Mouse (Mus musculus) testis, postnatal 14 days (tissue): ENCODE results near the gene Tenm3.

ENCODE experiments used
- DNase-seq: peaks from one replicate; pipeline ENCODE4 v3.0.0; 2021; ENCODE audit warnings: low spot score

Tenm3 gene

DNA sequence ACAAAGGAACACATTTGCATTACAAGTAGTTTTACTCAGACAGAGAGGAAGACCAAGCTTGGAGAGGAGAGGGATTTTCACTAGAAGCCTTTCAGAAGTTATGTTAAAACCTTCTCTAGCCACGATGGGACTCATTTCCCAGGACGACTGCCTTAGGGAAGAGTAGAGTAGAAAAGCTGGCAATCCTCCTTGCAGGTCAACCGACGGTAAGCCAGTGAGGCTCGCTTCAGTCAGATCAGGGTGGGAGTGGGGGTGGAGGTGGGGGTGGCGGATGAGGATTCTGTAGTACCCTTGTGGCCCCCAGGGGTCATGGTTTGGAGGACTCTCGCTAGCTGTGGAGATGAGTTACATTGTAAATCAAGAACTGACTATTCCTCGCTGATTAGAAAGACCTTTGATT is 264.6 kb downstream of the Tenm3 start:
- no peak for DNase-seq

DNA sequence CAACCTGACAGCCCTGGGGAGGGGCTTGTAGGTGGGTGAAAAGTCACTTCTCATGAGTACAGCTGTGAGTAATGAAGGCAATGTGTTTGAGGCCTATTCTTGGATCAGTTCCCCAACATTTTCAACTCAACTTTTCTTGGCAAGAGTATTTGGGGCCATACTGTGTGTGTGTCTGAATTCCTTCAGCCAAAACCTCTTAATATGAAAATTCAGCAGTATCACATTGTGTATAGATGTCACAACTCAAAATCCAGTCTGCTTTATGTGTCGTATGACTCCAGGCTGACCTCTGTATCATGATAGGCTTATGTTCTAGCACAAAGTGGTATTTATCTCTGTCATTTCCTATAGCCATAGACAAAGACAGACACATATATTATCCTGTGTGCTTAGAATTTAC is 270.8 kb downstream of the Tenm3 start:
- no peak for DNase-seq

DNA sequence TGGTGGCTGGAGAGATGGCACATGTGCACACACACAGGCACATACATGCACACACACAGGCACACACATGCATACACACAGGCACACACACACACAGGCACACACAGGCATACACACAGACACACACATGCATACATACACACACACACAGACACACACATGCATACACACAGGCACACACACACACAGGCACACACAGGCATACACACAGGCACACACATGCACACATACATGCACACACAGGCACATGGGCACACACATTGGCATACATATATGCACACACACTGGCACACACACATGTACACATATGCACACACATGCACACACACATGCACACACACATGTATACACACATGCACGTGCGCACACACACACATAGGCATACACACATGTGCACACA is 271.4 kb downstream of the Tenm3 start:
- no peak for DNase-seq

DNA sequence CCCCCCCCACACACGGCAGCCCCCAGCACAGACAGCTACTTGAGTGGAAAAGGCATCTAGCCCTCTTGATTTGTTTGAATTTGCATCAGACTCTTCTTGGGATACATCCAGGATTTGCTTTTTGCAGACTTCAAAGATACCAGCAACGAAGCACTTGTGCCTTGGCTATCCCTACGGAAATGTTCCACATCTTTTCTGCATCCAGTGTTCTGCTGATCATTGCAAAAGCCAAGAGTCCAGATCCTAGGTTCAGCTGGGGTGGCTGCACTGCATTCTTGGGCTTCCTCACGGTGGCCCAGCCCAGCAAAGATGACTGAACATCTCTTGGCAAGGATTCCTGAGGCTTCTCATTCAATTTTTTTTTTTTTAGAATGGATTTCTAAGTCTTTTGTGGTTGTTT is 275.1 kb downstream of the Tenm3 start:
- DNase-seq = no peak

DNA sequence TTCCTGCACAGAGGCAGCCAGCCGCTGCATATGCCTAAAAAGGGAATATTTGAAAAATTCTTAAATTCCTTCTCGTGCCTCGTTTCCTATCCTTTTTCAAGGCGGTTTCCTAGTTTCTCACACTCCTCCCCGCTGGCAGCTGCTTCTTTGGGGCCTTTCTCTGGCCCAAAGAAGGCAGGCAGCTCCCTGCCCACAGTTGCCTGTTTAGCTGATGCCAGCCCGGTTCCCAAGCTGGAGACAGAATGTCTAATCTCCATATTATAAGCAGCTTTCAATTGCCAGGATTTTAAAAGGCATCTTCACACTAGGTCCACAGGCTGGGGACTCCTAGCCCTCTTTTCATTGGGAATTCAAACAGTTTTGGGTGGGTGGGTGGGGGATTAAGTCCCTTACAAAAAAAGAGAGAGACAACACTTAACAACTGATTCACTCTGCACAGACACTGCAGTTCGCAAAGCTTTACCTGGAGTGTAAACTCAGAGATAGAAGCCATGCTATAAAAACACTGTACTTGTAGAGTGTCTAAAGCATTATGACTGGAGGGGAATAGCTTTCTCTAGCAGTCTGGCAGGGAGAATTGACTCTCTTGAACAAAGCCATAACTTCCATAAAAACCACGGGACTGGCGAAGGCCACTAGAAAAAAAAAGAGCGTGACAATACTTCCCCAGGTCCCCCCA is 275.7 kb downstream of the Tenm3 start:
- no peak for DNase-seq

DNA sequence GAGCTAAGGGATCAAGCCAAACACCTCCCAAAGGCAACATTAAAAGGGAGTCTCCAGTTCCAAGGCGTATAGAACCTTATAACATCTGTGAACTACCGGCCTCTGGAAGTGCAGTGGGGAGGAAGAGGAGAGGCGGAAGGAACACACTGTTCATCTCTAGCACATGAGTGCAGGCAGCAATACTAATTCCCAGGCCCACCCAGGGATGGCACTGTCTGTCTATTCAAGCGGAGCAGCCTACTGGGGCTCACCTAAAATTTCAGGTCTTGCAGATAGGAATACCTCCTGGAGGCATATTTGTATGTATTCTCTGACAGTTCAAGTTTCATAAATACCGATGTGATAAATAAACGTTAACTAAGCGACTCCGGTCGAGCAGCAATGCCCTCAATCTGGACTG is 283.5 kb downstream of the Tenm3 start:
- DNase-seq = no peak

DNA sequence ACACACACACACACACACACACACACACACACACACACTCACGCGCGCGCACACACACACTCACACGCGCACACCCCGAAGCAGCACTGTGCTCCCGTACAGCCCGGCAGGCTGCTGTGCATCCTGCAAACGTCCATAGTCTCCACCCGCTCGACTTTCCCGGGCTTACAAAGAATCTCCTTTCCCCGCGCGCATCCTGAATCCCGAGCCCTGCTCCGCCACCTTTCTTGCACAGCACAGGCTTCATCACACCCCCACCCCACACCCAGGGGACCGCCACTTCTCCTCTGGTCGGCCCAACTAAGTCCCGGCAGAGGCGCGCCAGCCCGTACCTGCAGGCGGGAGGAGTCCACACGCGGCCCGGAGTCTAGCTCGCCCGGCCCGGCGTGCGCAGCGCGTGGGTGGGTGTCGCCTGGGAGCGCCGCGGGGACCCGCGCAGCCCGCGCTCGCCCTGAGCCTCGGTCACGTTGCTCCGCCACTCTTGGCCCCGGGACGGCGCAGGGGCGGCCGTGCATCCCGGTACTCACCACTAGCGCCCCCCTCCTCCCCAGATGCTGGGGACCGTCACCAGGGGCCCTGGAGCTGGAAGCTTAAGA is 288.1 kb downstream of the Tenm3 start:
- DNase-seq = peak; percentile 21

DNA sequence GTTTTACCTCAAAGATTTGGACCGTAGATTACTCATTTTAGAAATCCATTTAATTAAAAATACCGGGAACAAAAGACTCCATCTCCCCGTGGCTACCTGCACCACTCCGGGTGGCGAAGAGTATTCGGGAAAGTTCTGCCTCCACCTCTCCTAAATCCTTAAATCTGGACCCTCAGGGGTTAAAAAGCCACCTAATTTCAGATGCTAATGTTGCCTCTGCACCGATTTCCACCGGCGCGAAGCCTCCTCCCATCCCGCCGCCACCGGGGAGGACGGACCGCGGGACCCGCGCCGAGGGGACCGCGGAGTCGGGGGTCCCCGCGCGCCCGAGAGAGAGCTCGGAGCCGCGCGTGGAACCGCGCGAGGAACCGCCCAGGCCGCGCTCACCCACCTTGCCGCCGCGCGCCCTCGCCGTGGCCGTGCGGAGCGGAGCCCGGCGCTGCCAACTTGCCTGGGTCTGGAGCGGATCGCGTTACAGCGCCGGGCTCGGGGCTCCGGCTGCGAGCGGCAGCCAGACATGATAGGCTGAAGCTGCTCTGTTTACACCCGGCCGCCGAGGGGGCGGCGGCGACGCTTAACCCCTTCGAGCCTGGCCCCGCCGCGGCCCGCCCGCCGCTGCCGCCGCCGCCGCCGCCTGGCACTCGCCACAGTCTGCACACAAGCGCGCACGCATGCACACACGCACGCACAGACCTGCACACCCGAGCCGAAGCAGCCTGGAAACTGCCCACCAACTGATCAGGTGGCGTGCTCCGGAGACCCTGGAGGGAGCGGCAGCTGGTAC is 288.8 kb downstream of the Tenm3 start:
- DNase-seq = peak; percentile 71

DNA sequence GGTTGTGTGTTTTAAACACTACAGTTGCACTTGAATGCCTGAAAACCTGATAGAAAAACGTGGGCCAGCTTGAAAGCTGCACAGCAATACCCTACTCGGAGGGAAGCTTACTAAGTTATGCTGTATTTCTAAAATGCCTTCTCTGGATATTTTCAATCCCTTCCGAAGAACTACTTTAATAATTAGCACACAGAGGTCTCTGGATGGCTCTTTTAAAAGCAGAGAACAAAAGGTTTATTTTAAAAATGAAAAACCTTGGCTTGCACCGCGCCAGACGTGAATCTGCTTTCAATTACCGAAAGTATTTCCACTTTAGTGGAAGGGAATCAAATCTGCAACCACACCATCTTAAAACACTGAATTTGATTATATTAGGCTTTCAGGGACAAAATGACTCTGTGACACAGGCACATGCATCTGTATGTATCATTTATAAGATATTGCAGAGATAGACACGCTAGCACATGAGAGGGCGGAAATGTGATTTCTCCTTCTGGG is 289.9 kb downstream of the Tenm3 start:
- DNase-seq = no peak

DNA sequence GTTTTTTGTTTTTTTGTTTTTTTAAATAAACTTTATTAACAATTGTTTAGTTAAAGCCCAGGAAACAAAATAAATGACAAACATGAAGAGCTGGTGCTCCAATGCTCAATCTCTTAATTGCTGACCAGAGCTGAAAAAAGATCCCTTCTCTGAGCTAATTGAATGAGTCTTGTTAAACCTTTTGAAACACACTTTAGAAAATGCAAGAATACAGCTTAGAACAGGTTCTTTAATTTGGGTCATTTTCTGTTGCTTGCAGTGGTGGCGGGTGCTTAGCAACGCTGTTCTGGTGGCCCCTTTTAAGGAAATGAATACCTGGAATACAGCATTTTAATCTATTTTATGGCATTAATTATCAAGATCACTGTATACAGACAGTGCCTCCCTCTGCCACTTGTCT is 291.4 kb downstream of the Tenm3 start:
- DNase-seq = no peak

DNA sequence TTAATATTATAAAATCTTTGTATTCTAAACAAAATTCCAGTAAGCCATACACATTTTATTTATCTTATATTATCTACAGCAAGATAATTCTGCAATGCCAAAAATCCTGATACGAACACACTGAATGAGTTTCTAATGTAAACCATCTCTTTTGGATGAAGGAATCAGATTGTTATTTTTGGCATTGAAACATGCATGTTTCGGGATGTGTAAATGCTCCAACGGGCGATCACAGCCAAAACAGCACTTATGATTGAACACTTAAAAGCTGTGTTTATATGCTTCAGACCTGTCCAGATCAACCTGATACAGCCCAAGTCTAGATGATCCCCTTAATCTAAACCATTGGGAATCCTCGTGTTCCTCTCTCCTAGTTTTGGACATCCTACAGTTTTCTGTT is 292.4 kb downstream of the Tenm3 start:
- no peak for DNase-seq

DNA sequence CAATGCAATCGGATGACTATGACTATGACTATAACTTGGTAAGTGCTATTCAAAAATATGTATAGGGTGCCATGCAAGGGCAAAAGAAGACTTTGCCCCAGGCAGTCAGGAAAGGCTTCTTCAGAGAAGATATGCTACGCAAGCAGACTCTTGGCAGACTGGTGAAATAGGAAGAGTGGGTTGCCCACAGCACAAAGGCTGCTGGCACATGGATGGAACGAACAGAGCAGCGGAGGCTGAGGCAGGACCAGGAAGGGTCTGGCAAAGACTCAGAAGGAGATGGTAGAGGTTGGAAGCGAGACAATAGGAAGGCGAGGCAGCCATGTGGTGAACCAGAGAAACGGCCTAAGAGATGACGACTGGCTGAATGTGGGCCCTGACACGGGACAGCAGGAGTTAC is 294.8 kb downstream of the Tenm3 start:
- DNase-seq = no peak

DNA sequence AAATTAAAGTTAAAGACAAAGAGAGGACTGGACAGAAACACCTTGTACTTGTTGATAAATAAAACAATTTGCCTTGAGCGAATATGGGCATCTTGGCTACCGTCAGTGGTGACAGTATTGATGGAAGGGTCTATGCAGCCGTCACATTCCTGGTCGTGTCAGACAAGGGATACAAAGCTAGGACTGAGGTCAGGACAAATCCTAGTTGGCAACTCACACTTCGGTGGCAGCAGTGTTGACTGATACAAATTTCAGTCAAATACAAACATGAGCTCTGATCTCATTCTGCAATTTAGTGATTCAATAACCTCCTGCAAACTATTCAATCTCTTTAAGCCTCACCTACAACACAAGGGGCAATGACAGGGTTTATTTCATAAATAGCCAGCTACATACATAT is 298.1 kb downstream of the Tenm3 start:
- DNase-seq = no peak

DNA sequence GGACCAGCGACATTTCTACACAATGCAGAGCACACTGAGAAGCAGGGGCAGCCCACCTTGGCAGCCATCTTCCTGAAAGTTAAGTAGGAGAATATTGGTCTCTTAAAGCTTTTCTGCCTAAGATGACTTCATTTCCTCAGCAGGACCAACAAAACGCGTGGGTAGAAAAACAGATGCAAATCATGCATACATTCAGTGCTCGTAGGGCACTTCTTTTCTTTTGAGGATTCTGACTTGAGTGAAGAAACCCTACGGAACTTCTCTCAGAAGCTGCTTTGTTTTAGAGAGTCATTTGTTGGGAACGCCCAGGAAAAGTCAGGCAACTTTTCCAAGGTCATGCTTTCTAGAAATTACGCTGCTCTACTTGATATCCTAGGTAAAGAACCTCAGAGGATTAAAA is 298.9 kb downstream of the Tenm3 start:
- no peak for DNase-seq

DNA sequence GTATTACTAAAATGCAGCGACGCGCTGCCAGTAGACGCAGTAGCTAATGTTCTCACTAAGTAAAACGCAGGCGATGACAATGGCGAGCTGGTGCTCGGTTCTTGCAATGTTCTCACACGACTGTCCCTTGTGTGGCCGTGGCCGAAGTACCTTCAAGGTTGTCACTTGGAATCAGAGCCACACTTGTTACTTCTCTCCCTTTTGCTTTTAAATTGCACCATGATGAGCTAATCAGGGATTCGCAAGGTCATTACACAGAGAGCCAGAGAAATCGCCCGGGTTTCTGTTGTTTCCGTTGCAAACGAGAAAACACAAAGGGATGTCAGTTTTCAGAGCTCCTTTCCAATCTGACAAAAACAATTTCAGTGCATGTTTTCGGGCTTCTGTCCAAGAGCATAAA is 301.6 kb downstream of the Tenm3 start:
- DNase-seq = peak; percentile 40

DNA sequence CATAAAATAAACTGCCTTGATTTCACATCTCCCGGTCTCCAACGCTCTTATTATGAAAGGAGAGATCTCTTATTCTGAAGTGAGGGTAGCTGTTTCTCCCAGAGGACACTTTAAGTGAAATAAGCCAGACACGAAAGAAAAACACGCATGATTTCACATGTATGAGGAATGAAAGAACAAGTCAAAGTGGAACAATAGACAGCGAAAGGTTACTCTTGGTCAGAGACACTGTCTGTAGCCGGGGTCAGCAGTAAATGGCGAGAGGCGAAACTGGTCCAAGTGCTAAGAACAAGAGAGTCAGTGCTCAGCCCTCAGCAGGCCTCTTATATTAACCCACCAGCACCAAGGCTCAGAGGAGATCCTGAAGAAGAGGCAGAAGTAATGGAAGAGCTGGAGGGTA is 302.9 kb downstream of the Tenm3 start:
- DNase-seq = no peak

DNA sequence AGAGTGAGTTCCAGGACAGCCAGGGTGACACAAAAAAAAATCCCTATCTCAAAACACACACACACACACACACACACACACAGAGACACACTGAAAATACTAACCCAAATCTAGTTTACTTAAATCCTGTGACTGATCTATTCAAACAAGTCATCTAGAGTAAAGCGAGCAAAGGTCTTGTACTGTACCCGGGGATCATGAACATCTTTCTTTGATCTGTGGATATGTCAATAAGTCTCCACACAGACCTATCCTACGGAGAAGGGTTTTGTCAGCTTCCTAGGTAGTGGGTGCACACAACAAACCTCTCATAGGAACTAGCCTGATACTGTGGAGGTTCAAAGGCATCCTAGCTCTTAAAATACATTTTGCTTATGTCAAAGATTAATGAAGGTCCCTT is 307.9 kb downstream of the Tenm3 start:
- DNase-seq = no peak

DNA sequence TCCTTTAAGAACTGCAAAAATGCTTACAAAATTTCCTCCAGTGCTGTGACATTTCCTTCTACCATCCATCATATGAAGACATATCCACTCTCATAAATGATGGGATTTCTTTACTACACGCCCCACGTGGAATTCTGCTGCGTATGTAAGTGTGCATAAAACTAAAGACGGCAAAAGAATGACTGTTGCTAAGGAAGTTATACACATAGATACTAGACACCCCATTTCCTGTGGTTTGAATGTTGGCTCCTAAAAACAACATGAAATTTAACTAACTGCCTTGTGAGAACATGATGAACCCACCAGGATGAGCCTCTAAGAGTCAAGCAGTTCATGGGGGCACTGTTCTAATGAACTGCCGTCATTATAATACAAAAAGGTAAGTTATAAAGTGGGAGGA is 312.0 kb downstream of the Tenm3 start:
- DNase-seq = no peak

DNA sequence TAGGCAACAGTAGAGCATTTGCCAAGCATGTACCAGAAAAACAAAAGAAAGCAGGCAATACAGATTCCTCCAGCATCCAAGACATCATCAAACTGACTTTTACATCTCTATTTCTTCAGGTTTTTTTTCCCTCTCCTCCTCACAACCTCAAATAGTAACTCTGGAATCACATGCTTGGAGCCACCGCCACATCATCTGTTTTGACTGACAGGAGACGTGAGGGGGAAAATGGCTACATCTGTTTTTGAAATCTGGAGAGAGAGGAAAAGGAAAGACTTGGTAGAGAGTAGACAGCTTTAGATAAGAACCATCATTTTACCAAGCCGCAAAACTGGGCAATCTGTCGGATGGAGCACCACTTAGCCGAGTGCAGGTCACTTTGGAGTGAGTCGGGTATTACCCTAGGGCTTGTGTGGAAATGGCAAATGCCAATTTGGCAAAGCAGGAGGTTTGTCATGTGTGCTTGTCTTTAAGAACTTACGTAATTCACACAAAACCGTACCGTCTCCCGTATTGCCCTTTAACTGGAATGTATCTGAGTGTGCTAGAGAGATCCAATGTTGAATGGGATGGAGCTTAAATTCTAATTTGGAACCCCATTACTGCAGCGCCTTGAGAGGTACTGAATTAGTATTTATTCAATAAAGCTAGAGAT is 312.7 kb downstream of the Tenm3 start:
- no peak for DNase-seq

DNA sequence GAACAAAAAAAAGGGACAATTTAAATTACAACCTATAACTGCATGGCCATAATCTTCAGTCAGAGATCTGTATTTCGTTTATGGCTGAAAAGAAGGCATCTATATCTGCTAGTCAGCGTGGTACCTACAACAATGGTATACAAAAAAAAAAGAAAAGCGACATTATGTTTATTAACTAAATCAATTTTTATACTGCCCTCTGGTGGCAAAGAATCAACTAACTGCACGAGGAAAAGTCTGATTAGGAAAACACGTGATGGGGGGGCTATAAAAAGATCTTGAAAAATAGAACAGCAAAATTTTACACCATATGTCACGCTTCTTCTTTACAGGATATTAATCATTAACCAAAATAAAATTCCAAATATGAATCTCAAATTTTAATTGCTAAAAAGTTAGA is 316.3 kb downstream of the Tenm3 start:
- no peak for DNase-seq

DNA sequence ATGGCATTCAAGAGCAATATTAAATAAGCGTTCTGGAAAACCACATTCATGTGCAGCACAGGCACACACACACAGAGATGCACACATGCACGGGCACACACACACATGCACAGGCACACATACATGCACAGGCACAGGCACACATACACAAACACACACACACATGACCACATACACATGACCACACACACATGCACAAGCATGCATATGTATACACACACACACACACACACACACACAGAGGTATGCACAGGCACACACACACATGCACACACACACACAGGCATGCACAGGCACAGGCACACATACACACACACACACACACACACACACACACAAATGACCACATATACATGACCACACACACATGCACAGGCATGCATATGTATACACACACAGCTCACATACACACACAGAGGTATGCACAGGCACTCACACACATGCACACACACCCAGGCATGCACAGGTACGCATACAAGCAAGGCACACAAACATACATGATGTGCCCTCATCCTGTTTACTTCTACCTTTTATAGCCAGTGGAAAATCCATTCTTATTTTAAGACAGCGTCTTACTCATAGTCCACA is 321.1 kb downstream of the Tenm3 start:
- DNase-seq = no peak

DNA sequence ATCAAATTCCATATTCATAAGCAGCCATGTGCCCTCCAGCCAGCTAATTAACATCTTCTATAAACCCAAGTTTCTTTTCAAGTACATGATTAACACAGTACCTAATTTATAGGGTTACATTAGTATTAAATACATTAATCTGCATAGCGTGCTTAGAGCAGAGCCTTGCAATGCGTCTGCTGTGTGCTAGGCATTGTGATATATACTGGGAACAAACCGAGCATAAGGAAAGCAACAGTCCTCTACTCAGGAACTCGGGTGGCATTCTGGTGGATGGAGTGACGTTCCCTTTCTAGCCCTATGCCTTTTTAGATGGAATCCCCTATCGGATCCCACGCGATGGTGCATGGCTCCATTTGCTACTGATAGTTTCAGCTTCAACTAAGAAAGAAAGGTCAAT is 321.7 kb downstream of the Tenm3 start:
- no peak for DNase-seq
